Mouse (Mus musculus) brain, embryonic 14.5 days (tissue): ENCODE results near the gene Pex5l.

ENCODE experiments used
- CTCF ChIP-seq: fragments of 200-500 bp; IDR thresholded peaks from 2 replicates; pipeline ENCODE4 v1.5.1; 2012; ENCODE audit warnings: inconsistent platforms, mild to moderate bottlenecking, moderate library complexity, borderline replicate concordance; ENCODE audit not compliant: insufficient read depth, insufficient read length; ENCODE audit errors: extremely low read depth
- POLR2A ChIP-seq: fragments of 200-500 bp; IDR thresholded peaks from 2 replicates; pipeline ENCODE4 v1.6.1; 2012; ENCODE audit warnings: mild to moderate bottlenecking, inconsistent platforms, borderline replicate concordance; ENCODE audit not compliant: poor library complexity, insufficient read depth, insufficient read length, severe bottlenecking; ENCODE audit errors: extremely low read depth

- TF ChIP-seq CTCF (no peak), POLR2A (no peak)
Measured at GRCm38 (mm10) chr3:33061428-33061827, 81.6 kb downstream of the Pex5l start.
